Mouse (Mus musculus): ENCODE results near the gene Vmn1r195.

GRCm38 (mm10) chr13:22284578-22284977, 14.3 kb downstream of the Vmn1r195 start:
- TF ChIP-seq MYOD1 (IDR thresholded peaks at IDR 0.05; ENCODE audit: control insufficient read depth in 1 of 3, insufficient read length in 2 of 3, low read depth in 2 of 3) (no peak), POLR2A (IDR thresholded peaks at IDR 0.05; ENCODE audit: insufficient read length, low read depth) (no peak), E2F4 (IDR thresholded peaks at IDR 0.05; ENCODE audit: insufficient read depth) (no peak), USF1 (IDR thresholded peaks at IDR 0.05; ENCODE audit: low read depth) (no peak), POLR2AphosphoS2 (IDR thresholded peaks at IDR 0.05; ENCODE audit: insufficient read length, low read depth) (no peak), REST (IDR thresholded peaks at IDR 0.05; ENCODE audit: insufficient read depth, insufficient read length) (no peak), CEBPB (IDR thresholded peaks at IDR 0.05; ENCODE audit: insufficient read depth, poor library complexity, severe bottlenecking) (no peak), TCF12 (IDR thresholded peaks at IDR 0.05; ENCODE audit: insufficient read depth, poor library complexity, severe bottlenecking) (no peak), MAX (IDR thresholded peaks at IDR 0.05; ENCODE audit: low read depth) (no peak)

Data from myocyte (in vitro differentiated cells).